Mouse (Mus musculus): Measurements from ENCODE around the gene Brinp3. TPM values are rescaled to one million over a fixed set of nuclear protein-coding genes. Genes with fewer than 3 reads are reported as not detected.
A peak's percentile ranks its signal among the peaks of the same experiment; 100 is the strongest.
"Not testable (repeated sequence)": the region's sequence is repeated elsewhere in the genome, so short reads cannot be mapped to it uniquely, and the experiment has no call there.

Gene Brinp3
- polyA plus RNA-seq, 1 experiment: 21.7 TPM

GRCm38 (mm10) chr1:146700724-146701123, 206.2 kb downstream of the Brinp3 start:
- H3K27me3 ChIP-seq (ENCODE audit: control insufficient read depth, insufficient read depth, low read length): no peaks in the 10 kb centered on the region
- H3K4me1 ChIP-seq (ENCODE audit: control insufficient read depth, insufficient read depth, low read length): no peaks in the 10 kb centered on the region
- H3K4me3 ChIP-seq (replicated peaks; ENCODE audit: insufficient read depth, low read depth, low read length): no peak overlapping the region
- TF ChIP-seq CTCF (IDR thresholded peaks at IDR 0.05; ENCODE audit: borderline replicate concordance, insufficient read depth, low read depth, low read length) (no peak), POLR2A (IDR thresholded peaks at IDR 0.05; ENCODE audit: borderline replicate concordance, insufficient read depth, low read length) (no peak)
- no peak overlapping the region for H3K27ac ChIP-seq (ENCODE audit: insufficient read depth, low read length)
- 44% methylated on average over 4 of the region's 4 CpGs for WGBS
- peak in 1 of 2 experiments; percentile 30 for DNase-seq

DNA sequence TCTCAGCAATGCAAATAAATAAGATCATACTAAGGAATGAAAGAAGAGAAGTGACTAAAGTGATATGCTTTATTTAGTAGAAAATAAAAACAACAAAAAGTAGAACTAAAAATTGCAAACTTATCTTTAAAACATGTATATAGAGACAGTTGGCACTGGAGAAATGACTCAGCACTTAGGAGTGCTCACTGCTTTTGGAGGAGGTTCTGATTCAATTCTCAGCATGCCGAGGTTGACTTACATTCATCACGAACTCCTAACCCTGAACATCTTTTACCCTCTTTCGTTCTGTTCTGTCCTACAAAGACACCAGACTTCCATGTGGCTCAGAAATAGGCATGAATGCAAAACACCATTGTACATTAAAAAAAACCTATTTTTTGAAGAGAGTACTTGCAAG, 225.0 kb downstream of the Brinp3 start:
- H3K27ac ChIP-seq (ENCODE audit: insufficient read depth, low read length): no peak overlapping the region
- H3K4me1 ChIP-seq (ENCODE audit: control insufficient read depth, insufficient read depth, low read length): no peaks in the 10 kb centered on the region
- no peak overlapping the region for H3K4me3 ChIP-seq (replicated peaks; ENCODE audit: insufficient read depth, low read depth, low read length)
- H3K27me3 ChIP-seq (ENCODE audit: control insufficient read depth, insufficient read depth, low read length): no peaks in the 10 kb centered on the region
- TF ChIP-seq POLR2A (IDR thresholded peaks at IDR 0.05; ENCODE audit: borderline replicate concordance, insufficient read depth, low read length) (no peak), CTCF (IDR thresholded peaks at IDR 0.05; ENCODE audit: borderline replicate concordance, insufficient read depth, low read depth, low read length) (no peak)
- WGBS: 74% methylated on average over 3 of the region's 3 CpGs
- no peak for DNase-seq

GRCm38 (mm10) chr1:146724784-146725513, 230.4 kb downstream of the Brinp3 start:
- H3K27me3 ChIP-seq (ENCODE audit: control insufficient read depth, insufficient read depth, low read length); H3K4me1 ChIP-seq (ENCODE audit: control insufficient read depth, insufficient read depth, low read length); H3K27ac ChIP-seq (ENCODE audit: insufficient read depth, low read length): not testable (repeated sequence)
- 3% methylated on average over 33 of the region's 35 CpGs for WGBS
- peak overlapping the region; percentile 49 for H3K4me3 ChIP-seq (replicated peaks; ENCODE audit: insufficient read depth, low read depth, low read length)
- peak; percentile 8 to 20 for DNase-seq

- Histone ChIP-seq H3K4me3 (replicated peaks; ENCODE audit: insufficient read depth, low read depth, low read length) (no peak overlapping the region), H3K27me3 (ENCODE audit: control insufficient read depth, insufficient read depth, low read length) (no peaks in the 10 kb centered on the region), H3K27ac (ENCODE audit: insufficient read depth, low read length) (no peak overlapping the region), H3K4me1 (ENCODE audit: control insufficient read depth, insufficient read depth, low read length) (no peaks in the 10 kb centered on the region)
- no peak for TF ChIP-seq CTCF (IDR thresholded peaks at IDR 0.05; ENCODE audit: borderline replicate concordance, insufficient read depth, low read depth, low read length)
- no peak for TF ChIP-seq POLR2A (IDR thresholded peaks at IDR 0.05; ENCODE audit: borderline replicate concordance, insufficient read depth, low read length)
- DNase-seq: no peak
These were observed 256.5 kb downstream of the Brinp3 start for GRCm38 (mm10) chr1:146751066-146751465.

DNA sequence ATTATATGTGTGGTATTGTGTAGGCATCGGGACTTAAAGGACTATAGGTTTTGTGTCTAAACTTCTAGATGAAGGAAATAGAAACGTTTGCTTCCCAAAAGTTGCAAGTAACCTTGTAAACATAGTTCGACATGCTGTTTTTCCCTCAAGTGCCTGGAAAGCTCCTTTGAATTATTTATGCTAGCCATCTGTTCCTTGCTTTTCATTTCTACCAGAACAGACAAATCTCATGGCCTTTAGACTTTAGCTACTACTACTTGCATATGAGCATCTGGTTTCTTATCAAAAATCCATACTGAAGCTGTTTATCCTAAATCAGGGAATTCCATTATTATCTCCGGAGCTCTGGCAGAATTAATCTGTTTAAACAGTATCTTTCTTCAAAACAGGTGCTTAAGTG, 288.7 kb downstream of the Brinp3 start:
- Histone ChIP-seq H3K27ac (ENCODE audit: insufficient read depth, low read length) (no peak overlapping the region), H3K4me3 (replicated peaks; ENCODE audit: insufficient read depth, low read depth, low read length) (no peak overlapping the region), H3K27me3 (ENCODE audit: control insufficient read depth, insufficient read depth, low read length) (no peaks in the 10 kb centered on the region), H3K4me1 (ENCODE audit: control insufficient read depth, insufficient read depth, low read length) (no peaks in the 10 kb centered on the region)
- 38% methylated on average over 4 of the region's 4 CpGs for WGBS
- TF ChIP-seq CTCF (IDR thresholded peaks at IDR 0.05; ENCODE audit: borderline replicate concordance, insufficient read depth, low read depth, low read length): no peak
- TF ChIP-seq POLR2A (IDR thresholded peaks at IDR 0.05; ENCODE audit: borderline replicate concordance, insufficient read depth, low read length): no peak
- DNase-seq: no peak

DNA sequence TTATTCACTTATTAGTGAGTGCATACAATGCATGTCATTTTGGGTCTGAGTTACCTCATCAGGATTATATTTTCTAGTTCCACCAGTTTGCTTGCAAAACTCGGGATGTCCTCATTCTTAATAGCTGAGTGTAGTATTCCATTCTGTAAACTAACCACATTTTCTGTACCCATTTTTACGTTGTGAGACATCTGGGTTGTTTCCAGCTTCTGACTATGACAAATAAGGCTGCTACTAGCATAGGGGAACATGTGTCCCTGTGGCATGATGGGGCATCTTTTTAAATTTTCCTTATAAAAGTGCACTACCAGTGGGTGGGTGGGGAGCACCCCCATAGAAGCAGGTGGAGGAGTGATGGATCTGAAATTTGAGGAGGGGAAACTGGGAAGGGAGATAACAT, 292.7 kb downstream of the Brinp3 start:
- Histone ChIP-seq H3K27ac (ENCODE audit: insufficient read depth, low read length) (no peak overlapping the region), H3K4me3 (replicated peaks; ENCODE audit: insufficient read depth, low read depth, low read length) (no peak overlapping the region), H3K27me3 (ENCODE audit: control insufficient read depth, insufficient read depth, low read length) (no peaks in the 10 kb centered on the region), H3K4me1 (ENCODE audit: control insufficient read depth, insufficient read depth, low read length) (no peaks in the 10 kb centered on the region)
- TF ChIP-seq POLR2A (IDR thresholded peaks at IDR 0.05; ENCODE audit: borderline replicate concordance, insufficient read depth, low read length) (no peak), CTCF (IDR thresholded peaks at IDR 0.05; ENCODE audit: borderline replicate concordance, insufficient read depth, low read depth, low read length) (no peak)
- no peak for DNase-seq
- WGBS: 63% methylated on average over 2 of the region's 2 CpGs

DNA sequence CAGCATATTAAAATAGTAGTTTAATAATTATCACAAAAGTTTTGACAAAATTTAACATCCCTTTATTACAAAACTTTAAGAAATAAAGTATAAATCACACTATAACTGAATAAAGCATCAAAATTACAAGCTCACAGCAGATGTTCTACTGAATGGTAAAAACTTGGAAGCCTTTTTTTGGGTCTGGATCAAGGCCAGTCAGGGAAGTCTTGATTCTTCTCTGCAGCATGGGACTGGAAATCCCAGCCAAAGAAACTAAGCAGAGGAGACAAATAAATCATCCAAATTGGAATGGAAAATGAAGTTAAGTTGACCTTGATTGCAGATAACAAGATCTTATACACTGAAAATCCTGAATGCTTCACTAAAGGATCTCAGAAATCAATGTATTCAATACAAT, 298.3 kb downstream of the Brinp3 start:
- peak in 1 of 2 experiments; percentile 60 for DNase-seq

GRCm38 (mm10) chr1:146799986-146800553, 305.5 kb downstream of the Brinp3 start:
- Histone ChIP-seq H3K27me3 (ENCODE audit: control insufficient read depth, insufficient read depth, low read length) (no peaks in the 10 kb centered on the region), H3K27ac (ENCODE audit: insufficient read depth, low read length) (no peak overlapping the region), H3K4me1 (ENCODE audit: control insufficient read depth, insufficient read depth, low read length) (peaks cover 7% of the 10 kb centered on the region; the same call in 1 of the 2 replicates), H3K4me3 (replicated peaks; ENCODE audit: insufficient read depth, low read depth, low read length) (no peak overlapping the region)
- TF ChIP-seq POLR2A (IDR thresholded peaks at IDR 0.05; ENCODE audit: borderline replicate concordance, insufficient read depth, low read length): no peak
- no peak for TF ChIP-seq CTCF (IDR thresholded peaks at IDR 0.05; ENCODE audit: borderline replicate concordance, insufficient read depth, low read depth, low read length)
- 31% methylated on average over 6 of the region's 6 CpGs for WGBS
- peak in 1 of 2 experiments; percentile 41 for DNase-seq

More for the DNA sequence above, 298.3 kb downstream of the Brinp3 start:
- H3K4me1 ChIP-seq (ENCODE audit: control insufficient read depth, insufficient read depth, low read length): no peaks in the 10 kb centered on the region
- TF ChIP-seq POLR2A (IDR thresholded peaks at IDR 0.05; ENCODE audit: borderline replicate concordance, insufficient read depth, low read length) (no peak), CTCF (IDR thresholded peaks at IDR 0.05; ENCODE audit: borderline replicate concordance, insufficient read depth, low read depth, low read length) (no peak)
- H3K27ac ChIP-seq (ENCODE audit: insufficient read depth, low read length): no peak overlapping the region
- H3K27me3 ChIP-seq (ENCODE audit: control insufficient read depth, insufficient read depth, low read length): no peaks in the 10 kb centered on the region
- H3K4me3 ChIP-seq (replicated peaks; ENCODE audit: insufficient read depth, low read depth, low read length): no peak overlapping the region

Data from cerebellum, adult 2 months (tissue).